Mouse (Mus musculus): Measurements from ENCODE around the gene Anxa6. TPM values are rescaled to one million over a fixed set of nuclear protein-coding genes. Genes with fewer than 3 reads are reported as not detected.

The Anxa6 gene
- polyA plus RNA-seq, 1 experiment, result 722 TPM

DNA sequence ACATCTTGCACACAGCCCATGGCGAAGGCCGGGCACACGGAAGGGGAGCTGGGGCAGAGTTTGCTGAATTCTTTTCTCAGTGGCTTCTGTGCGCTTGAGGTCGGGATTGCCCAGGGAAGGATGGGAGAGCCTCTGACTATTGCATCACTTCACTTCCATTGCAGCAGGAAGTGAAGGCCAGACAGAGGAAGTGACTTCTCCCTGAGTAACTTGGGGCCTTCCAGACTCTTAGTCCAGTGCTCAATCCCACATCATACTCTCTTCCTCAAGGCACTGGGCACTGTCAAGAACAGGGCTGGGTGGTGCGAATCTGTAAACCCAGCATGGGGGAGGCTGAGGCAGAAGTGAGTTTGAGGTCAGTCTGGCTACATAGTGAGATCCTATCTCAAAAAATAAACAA, 68.0 kb downstream of the Anxa6 start:
- H3ac ChIP-seq (ENCODE audit: control insufficient read depth, insufficient read length), result no peak overlapping the region
- H3K27me3 ChIP-seq (ENCODE audit: control insufficient read depth, insufficient read depth, insufficient read length), result no peaks in the 10 kb centered on the region
- H3K79me2 ChIP-seq (ENCODE audit: control insufficient read depth, insufficient read depth), result no peaks in the 10 kb centered on the region
- no peaks in the 10 kb centered on the region for H3K36me3 ChIP-seq (ENCODE audit: control insufficient read depth, insufficient read depth)
- H3K4me3 ChIP-seq, result no peak overlapping the region
- TF ChIP-seq CEBPB (IDR thresholded peaks at IDR 0.05; ENCODE audit: insufficient read depth, poor library complexity, severe bottlenecking) (no peak), SRF (IDR thresholded peaks at IDR 0.05; ENCODE audit: control insufficient read depth, insufficient read length, low read depth) (no peak), POLR2AphosphoS2 (IDR thresholded peaks at IDR 0.05; ENCODE audit: insufficient read length, low read depth) (no peak), TCF3 (IDR thresholded peaks at IDR 0.05; ENCODE audit: insufficient read length, low read depth) (no peak), MAX (IDR thresholded peaks at IDR 0.05; ENCODE audit: low read depth) (no peak), E2F4 (IDR thresholded peaks at IDR 0.05; ENCODE audit: insufficient read depth) (no peak), REST (IDR thresholded peaks at IDR 0.05; ENCODE audit: insufficient read depth, insufficient read length) (no peak), TCF12 (IDR thresholded peaks at IDR 0.05; ENCODE audit: insufficient read depth, poor library complexity, severe bottlenecking) (no peak)
- H3K4me2 ChIP-seq (ENCODE audit: low read depth), result no peak overlapping the region

DNA sequence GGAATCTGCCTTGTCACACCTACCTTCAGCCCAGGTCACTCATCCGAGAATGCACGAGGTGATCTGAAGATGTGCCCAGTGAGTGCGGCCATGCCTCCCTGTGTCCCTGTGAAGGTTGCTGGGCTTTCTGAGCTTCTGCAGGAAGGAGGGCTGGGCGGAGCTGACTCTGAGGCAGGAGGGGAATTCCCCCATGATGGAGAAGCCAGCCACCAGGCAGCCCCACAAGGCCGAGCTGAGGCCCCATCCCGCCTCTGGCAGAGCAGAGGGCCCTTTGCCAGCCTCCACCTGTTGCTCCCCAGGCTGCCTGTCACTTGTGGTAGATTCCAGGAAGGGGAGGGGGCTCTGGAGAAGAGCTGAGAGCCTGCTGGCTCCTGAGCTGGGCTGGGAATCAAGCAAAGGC, 70.4 kb downstream of the Anxa6 start, which contains the start of gene Tnip1:
Tnip1 (minus strand) TSS at position 108 of the 400 bp plus-strand sequence.
- H3K79me2 ChIP-seq (ENCODE audit: control insufficient read depth, insufficient read depth), result no peaks in the 10 kb centered on the region
- no peaks in the 10 kb centered on the region for H3K27me3 ChIP-seq (ENCODE audit: control insufficient read depth, insufficient read depth, insufficient read length)
- TF ChIP-seq MYOD1 (IDR thresholded peaks at IDR 0.05; ENCODE audit: control insufficient read depth in 1 of 3, insufficient read length in 2 of 3, low read depth in 2 of 3) (peak in 2 of 3 experiments; percentile 51 to 85), MYOG (IDR thresholded peaks at IDR 0.05; ENCODE audit: control insufficient read depth in 1 of 3, insufficient read depth in 1 of 3, insufficient read length in 2 of 3, low read depth in 2 of 3) (peak in 1 of 3 experiments; percentile 74), POLR2AphosphoS2 (IDR thresholded peaks at IDR 0.05; ENCODE audit: insufficient read length, low read depth) (no peak)
- H3K4me2 ChIP-seq (ENCODE audit: low read depth), result peak within 1 kb of the TSS; percentile 35
- H3K36me3 ChIP-seq (ENCODE audit: control insufficient read depth, insufficient read depth), result no peaks in the 10 kb centered on the region
- H3ac ChIP-seq (ENCODE audit: control insufficient read depth, insufficient read length), result no peak within 1 kb of the TSS
- no peak within 1 kb of the TSS for H3K4me3 ChIP-seq

DNA sequence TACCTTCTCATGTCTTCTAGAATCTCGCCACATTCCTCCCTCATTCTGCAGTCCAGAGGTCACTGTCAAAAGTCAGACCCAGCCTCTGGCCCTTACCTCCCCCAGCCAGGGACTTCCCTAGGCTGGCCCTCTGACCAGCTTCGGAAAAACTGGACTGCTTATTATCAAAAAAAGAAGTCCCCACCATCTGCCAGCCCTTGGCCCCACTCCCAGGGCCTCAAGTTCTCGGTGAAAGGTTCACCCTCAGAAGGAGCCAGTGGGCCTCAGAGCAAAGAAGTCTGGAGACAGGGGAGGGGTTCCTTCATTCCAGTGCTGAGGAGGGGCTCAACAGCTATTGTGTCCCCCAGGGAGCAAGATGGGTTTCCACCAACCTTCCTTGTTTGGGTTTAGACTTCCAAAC, 71.3 kb downstream of the Anxa6 start:
- H3K79me2 ChIP-seq (ENCODE audit: control insufficient read depth, insufficient read depth), result no peaks in the 10 kb centered on the region
- TF ChIP-seq CEBPB (IDR thresholded peaks at IDR 0.05; ENCODE audit: insufficient read depth, poor library complexity, severe bottlenecking) (no peak), POLR2AphosphoS2 (IDR thresholded peaks at IDR 0.05; ENCODE audit: insufficient read length, low read depth) (no peak), E2F4 (IDR thresholded peaks at IDR 0.05; ENCODE audit: insufficient read depth) (no peak), REST (IDR thresholded peaks at IDR 0.05; ENCODE audit: insufficient read depth, insufficient read length) (no peak), TCF12 (IDR thresholded peaks at IDR 0.05; ENCODE audit: insufficient read depth, poor library complexity, severe bottlenecking) (no peak), SRF (IDR thresholded peaks at IDR 0.05; ENCODE audit: control insufficient read depth, insufficient read length, low read depth) (no peak), MAX (IDR thresholded peaks at IDR 0.05; ENCODE audit: low read depth) (no peak), USF1 (IDR thresholded peaks at IDR 0.05; ENCODE audit: low read depth) (no peak), MYOG (IDR thresholded peaks at IDR 0.05; ENCODE audit: control insufficient read depth in 1 of 3, insufficient read depth in 1 of 3, insufficient read length in 2 of 3, low read depth in 2 of 3) (no peak), TCF3 (IDR thresholded peaks at IDR 0.05; ENCODE audit: insufficient read length, low read depth) (no peak), POLR2A (IDR thresholded peaks at IDR 0.05; ENCODE audit: insufficient read length, low read depth) (no peak), MYOD1 (IDR thresholded peaks at IDR 0.05; ENCODE audit: control insufficient read depth in 1 of 3, insufficient read length in 2 of 3, low read depth in 2 of 3) (no peak)
- no peaks in the 10 kb centered on the region for H3K27me3 ChIP-seq (ENCODE audit: control insufficient read depth, insufficient read depth, insufficient read length)
- H3K4me3 ChIP-seq, result no peak overlapping the region
- H3K4me2 ChIP-seq (ENCODE audit: low read depth), result peak overlapping the region; percentile 35
- H3K36me3 ChIP-seq (ENCODE audit: control insufficient read depth, insufficient read depth), result no peaks in the 10 kb centered on the region
- no peak overlapping the region for H3ac ChIP-seq (ENCODE audit: control insufficient read depth, insufficient read length)

DNA sequence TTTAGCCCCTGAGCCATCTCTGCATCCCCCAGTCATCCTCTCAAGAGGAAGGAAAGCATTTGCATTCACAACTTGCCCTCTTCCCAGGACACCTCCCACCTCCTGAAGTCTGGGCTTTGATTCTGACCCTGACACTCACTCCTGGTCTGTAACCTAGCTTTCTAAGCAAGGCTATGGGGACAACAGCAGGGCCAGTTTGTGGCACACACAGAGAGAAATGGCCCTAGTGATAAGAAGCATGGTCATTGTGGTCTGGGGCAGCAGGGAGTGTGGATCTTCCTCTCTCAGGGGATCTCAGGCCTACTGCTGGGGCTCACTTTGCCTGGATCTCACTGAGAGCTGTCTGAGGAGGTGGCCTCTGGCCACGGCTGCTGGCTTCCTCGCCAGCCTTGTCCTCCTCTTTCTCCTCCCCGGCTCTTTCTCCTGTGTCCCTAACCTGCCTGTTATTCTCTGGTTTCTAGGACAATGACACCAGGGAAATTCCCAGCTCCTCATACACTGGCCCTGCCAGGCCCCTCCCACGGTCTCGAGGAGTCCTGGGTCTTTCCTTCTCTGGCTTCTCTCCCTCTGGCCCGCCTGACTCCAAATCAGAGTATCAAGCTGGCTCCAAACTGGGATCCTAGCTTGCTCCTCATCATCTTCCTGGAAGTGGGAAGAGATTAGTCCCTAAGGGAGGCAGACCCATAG, 71.9 kb downstream of the Anxa6 start:
- Histone ChIP-seq H3K36me3 (ENCODE audit: control insufficient read depth, insufficient read depth) (no peaks in the 10 kb centered on the region), H3K4me3 (no peak overlapping the region), H3K27me3 (ENCODE audit: control insufficient read depth, insufficient read depth, insufficient read length) (no peaks in the 10 kb centered on the region), H3ac (ENCODE audit: control insufficient read depth, insufficient read length) (no peak overlapping the region), H3K4me2 (ENCODE audit: low read depth) (peak overlapping the region; percentile 35), H3K79me2 (ENCODE audit: control insufficient read depth, insufficient read depth) (no peaks in the 10 kb centered on the region)
- TF ChIP-seq TCF12 (IDR thresholded peaks at IDR 0.05; ENCODE audit: insufficient read depth, poor library complexity, severe bottlenecking), result no peak
- no peak for TF ChIP-seq REST (IDR thresholded peaks at IDR 0.05; ENCODE audit: insufficient read depth, insufficient read length)
- no peak for TF ChIP-seq MAX (IDR thresholded peaks at IDR 0.05; ENCODE audit: low read depth)
- no peak for TF ChIP-seq POLR2A (IDR thresholded peaks at IDR 0.05; ENCODE audit: insufficient read length, low read depth)
- TF ChIP-seq POLR2AphosphoS2 (IDR thresholded peaks at IDR 0.05; ENCODE audit: insufficient read length, low read depth), result no peak
- TF ChIP-seq MYOG (IDR thresholded peaks at IDR 0.05; ENCODE audit: control insufficient read depth in 1 of 3, insufficient read depth in 1 of 3, insufficient read length in 2 of 3, low read depth in 2 of 3), result no peak
- no peak for TF ChIP-seq MYOD1 (IDR thresholded peaks at IDR 0.05; ENCODE audit: control insufficient read depth in 1 of 3, insufficient read length in 2 of 3, low read depth in 2 of 3)
- no peak for TF ChIP-seq SRF (IDR thresholded peaks at IDR 0.05; ENCODE audit: control insufficient read depth, insufficient read length, low read depth)
- TF ChIP-seq E2F4 (IDR thresholded peaks at IDR 0.05; ENCODE audit: insufficient read depth), result no peak
- TF ChIP-seq TCF3 (IDR thresholded peaks at IDR 0.05; ENCODE audit: insufficient read length, low read depth), result no peak
- no peak for TF ChIP-seq CEBPB (IDR thresholded peaks at IDR 0.05; ENCODE audit: insufficient read depth, poor library complexity, severe bottlenecking)
- no peak for TF ChIP-seq USF1 (IDR thresholded peaks at IDR 0.05; ENCODE audit: low read depth)

DNA sequence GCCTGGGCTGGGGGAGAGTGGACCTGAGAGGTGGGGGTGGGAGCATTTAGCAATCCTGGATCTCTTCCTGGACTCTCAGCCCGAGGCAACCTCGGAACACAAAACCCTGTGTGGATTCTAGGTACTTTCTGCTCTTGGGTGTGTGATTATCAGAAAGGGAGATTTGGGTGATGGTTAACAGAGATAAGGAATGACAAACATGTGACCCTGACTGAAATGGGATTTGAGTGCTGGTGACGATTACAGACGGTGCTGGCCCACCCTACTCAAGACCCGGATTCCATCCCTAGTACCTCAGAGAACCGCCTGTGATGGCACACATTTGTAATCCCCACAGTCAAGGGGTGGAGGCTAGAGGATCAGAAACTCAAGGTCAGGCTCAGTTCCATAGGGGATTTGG, 73.0 kb downstream of the Anxa6 start:
- Histone ChIP-seq H3K79me2 (ENCODE audit: control insufficient read depth, insufficient read depth) (no peaks in the 10 kb centered on the region), H3K4me3 (no peak overlapping the region), H3K36me3 (ENCODE audit: control insufficient read depth, insufficient read depth) (no peaks in the 10 kb centered on the region), H3K4me2 (ENCODE audit: low read depth) (no peak overlapping the region), H3K27me3 (ENCODE audit: control insufficient read depth, insufficient read depth, insufficient read length) (no peaks in the 10 kb centered on the region), H3ac (ENCODE audit: control insufficient read depth, insufficient read length) (no peak overlapping the region)
- no peak for TF ChIP-seq MYOG (IDR thresholded peaks at IDR 0.05; ENCODE audit: control insufficient read depth in 1 of 3, insufficient read depth in 1 of 3, insufficient read length in 2 of 3, low read depth in 2 of 3)
- no peak for TF ChIP-seq MYOD1 (IDR thresholded peaks at IDR 0.05; ENCODE audit: control insufficient read depth in 1 of 3, insufficient read length in 2 of 3, low read depth in 2 of 3)
- no peak for TF ChIP-seq MAX (IDR thresholded peaks at IDR 0.05; ENCODE audit: low read depth)

Data from myocyte (in vitro differentiated cells).